Mouse (Mus musculus) stomach, postnatal 0 days (tissue): ENCODE measurements around the gene Zglp1. TPM values are rescaled to one million over a fixed set of nuclear protein-coding genes. Genes with fewer than 3 reads are reported as not detected.

Experiments
- ATAC-seq: fragments of 200-750 bp; cut with Nextera tagmentation; 2 replicates; pipeline ENCODE4 v1.8.0; 2017; ENCODE audit not compliant: low FRiP score, low TSS enrichment
- DNase-seq: peaks from one replicate; pipeline ENCODE4 v3.0.0-alpha.2; 2016; ENCODE audit warnings: low spot score
- H3K27ac ChIP-seq: fragments of 300-500 bp; sonication (generic); replicated peaks from 2 replicates; pipeline ENCODE4 v1.5.1; 2014; ENCODE audit warnings: mild to moderate bottlenecking, control low read depth
- H3K27me3 ChIP-seq: fragments of 300-500 bp; sonication (generic); 2 replicates; pipeline ENCODE4 v1.6.1; 2014; ENCODE audit warnings: low read length; ENCODE audit not compliant: control insufficient read depth, insufficient read depth
- H3K36me3 ChIP-seq: fragments of 300-500 bp; sonication (generic); 2 replicates; pipeline ENCODE4 v1.6.1; 2014; ENCODE audit warnings: low read length, mixed read lengths; ENCODE audit not compliant: control insufficient read depth, insufficient read depth
- H3K4me1 ChIP-seq: fragments of 300-500 bp; sonication (generic); replicated peaks from 2 replicates; pipeline ENCODE4 v1.6.1; 2014; ENCODE audit warnings: antibody characterized with exemption; ENCODE audit not compliant: control insufficient read depth, insufficient read depth
- H3K4me2 ChIP-seq: fragments of 300-500 bp; sonication (generic); replicated peaks from 2 replicates; pipeline ENCODE4 v1.6.1; 2014; ENCODE audit warnings: low read depth, mild to moderate bottlenecking, control low read depth, moderate library complexity
- H3K4me3 ChIP-seq: fragments of 300-500 bp; sonication (generic); 2 replicates; pipeline ENCODE4 v1.5.1; 2014; ENCODE audit warnings: low read depth, low read length, control low read depth
- H3K9ac ChIP-seq: fragments of 300-500 bp; sonication (generic); 2 replicates; pipeline ENCODE4 v1.6.1; 2014; ENCODE audit warnings: mild to moderate bottlenecking, low read length, control low read depth, mixed read lengths
- H3K9me3 ChIP-seq: fragments of 300-500 bp; sonication (generic); 2 replicates; pipeline ENCODE4 v1.6.1; 2016; ENCODE audit warnings: low read length; ENCODE audit not compliant: control insufficient read depth
- CTCF ChIP-seq: IDR thresholded peaks from 2 replicates; pipeline ENCODE4 v1.5.1; 2016; ENCODE audit warnings: antibody characterized with exemption, low read depth, mild to moderate bottlenecking, moderate library complexity
- EP300 ChIP-seq: optimal IDR thresholded peaks from 2 replicates; pipeline ENCODE3; 2016; ENCODE audit warnings: antibody characterized with exemption
- WGBS: fragments of 180-500 bp; shearing (Covaris S2); extraction: QIAGEN DNeasy Blood & Tissue Kit; methylation state at CpG from one replicate; pipeline ENCODE4 v1.1.7; 2014; 5-methylcytosine and 5-hydroxymethylcytosine counted together
- polyA plus RNA-seq: library from polyadenylated mRNA; unstranded; fragments of >200 nt; fragmentation: Nextera tagmentation; extraction: Ambion mirVana; gene quantifications from 2 replicates; pipeline ENCODE4 v1.2.1, GENCODE M21; 2015

The Zglp1 gene
- polyA plus RNA-seq, 1 experiment from 2014 or later, result not detected

DNA sequence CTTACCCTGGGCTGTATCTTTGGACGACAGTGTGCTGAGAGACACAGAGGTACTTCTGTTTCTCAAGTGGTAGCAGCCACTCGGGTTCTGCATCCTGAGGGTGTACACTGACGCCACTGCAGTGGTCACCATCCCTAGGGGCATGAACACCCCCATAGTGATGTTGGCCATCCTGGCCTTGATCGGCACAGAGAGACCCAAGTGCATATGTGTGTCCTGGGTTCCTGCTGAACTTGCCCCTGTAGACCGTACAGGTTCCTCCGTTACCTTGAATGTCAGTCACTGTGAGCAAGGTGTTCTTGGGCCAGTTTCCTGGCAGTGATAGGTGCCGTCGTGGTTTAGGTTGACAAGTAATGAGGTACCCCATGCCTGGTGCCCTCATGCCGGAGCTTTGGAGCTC lies 26.5 kb upstream of the Zglp1 start:
- no peak for TF ChIP-seq EP300
- TF ChIP-seq CTCF, result no peak
- DNase-seq, result no peak
- no peaks in the 10 kb centered on the region for H3K27me3 ChIP-seq
- H3K4me2 ChIP-seq, result no peak overlapping the region
- no peak overlapping the region for H3K4me3 ChIP-seq
- 90% methylated on average over 9 of the region's 9 CpGs for WGBS
- ATAC-seq, result no peak
- H3K27ac ChIP-seq, result no peak overlapping the region
- H3K36me3 ChIP-seq, result 0 out of 2 replicates have a peak, but pooled peaks cover 1% of the 10 kb centered on the region
- H3K9me3 ChIP-seq, result no peaks in the 10 kb centered on the region
- H3K9ac ChIP-seq, result no peak overlapping the region
- H3K4me1 ChIP-seq, result no peaks in the 10 kb centered on the region

DNA sequence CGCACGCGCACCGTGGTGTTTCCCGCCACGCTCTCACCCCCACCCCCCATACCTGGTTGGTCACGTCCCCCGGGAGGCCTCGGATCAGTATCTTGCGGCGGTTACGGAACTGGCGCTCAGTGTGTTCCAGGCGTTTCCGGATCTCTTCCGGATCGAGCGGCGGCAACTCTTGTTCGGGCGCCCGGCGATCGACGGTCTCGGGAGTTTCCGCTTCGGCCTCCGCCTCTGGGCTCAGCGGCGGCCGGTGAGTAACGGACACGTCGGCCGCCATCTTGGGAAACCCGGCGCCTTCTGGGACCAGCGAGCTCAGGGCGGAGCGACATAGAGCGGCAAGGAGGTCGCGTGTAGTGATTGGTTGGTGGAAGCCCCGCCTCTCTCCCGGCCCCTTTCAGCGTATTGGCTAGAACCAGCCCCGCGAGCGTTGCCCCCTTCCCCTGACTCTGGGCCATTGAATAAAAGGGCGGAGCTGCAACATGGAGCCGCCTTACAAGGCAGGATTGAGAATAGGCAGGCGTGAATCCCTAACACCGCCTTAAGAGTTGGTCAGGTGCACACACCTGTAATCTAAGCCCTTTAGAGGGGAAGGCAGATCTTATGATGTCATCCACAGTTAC lies 24.9 kb upstream of the Zglp1 start, which contains the start of the genes Gm38431 and Raver1:
Gene Gm38431, minus strand, starts transcription at position 291 of the 614 bp plus-strand sequence.
Gene Raver1, minus strand, starts transcription at position 302 of the 614 bp plus-strand sequence.
- peak within 1 kb of the TSS; percentile 84 for H3K27ac ChIP-seq
- peak within 1 kb of the TSS; percentile 69 for H3K4me2 ChIP-seq
- peak within 1 kb of the TSS; percentile 76 for H3K4me3 ChIP-seq
- H3K9me3 ChIP-seq, result no peaks in the 10 kb centered on the region
- TF ChIP-seq CTCF (no peak), EP300 (no peak)
- H3K36me3 ChIP-seq, result peaks cover 7% of the 10 kb centered on the region; the same call in 1 of the 2 replicates
- H3K4me1 ChIP-seq, result no peaks in the 10 kb centered on the region
- H3K9ac ChIP-seq, result peak within 1 kb of the TSS; percentile 79
- H3K27me3 ChIP-seq, result no peaks in the 10 kb centered on the region
- under 1% methylated on average over 54 of the region's 54 CpGs for WGBS
- peak; percentile 99 for ATAC-seq
- peak; percentile 99 for DNase-seq

DNA sequence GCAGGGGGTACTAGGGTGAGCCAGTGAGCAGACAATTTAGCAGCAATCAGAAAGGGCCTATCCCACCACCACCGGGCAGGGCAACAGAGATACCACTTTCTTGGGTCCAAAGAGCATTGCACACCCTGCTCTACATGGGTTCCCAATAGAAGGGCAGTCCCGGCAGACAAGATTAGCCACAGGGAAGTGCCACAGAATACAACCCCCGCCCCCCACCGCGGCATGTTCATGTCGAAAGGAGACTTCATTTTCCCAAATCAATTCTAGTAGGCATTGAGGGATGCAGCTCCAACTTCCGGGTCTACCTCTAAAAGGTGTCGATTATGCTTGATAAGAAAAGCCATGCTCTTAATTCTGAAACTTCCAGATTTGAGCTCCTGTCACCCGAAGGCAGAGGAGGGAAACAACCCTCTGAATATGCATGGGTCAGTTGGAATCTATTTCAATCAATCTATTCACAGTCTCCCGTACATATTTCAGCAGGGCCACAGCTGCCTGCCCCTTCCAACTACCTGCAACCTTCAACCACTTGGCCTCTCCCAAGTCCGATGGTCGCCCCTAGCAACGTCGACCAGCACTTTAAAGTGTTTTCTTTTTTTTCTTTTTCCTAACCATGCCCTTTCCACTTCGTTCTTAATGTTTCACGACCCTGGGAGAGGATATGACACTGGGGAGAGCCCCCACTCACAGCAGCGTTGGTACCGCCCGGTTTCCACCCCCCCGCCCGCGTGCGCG lies 24.2 kb upstream of the Zglp1 start:
- no peaks in the 10 kb centered on the region for H3K4me1 ChIP-seq
- peak overlapping the region; percentile 76 for H3K4me3 ChIP-seq
- no peak for TF ChIP-seq EP300
- TF ChIP-seq CTCF, result no peak
- H3K9ac ChIP-seq, result peak overlapping the region; percentile 79
- no peaks in the 10 kb centered on the region for H3K27me3 ChIP-seq
- 2% methylated on average over 24 of the region's 24 CpGs for WGBS
- peak overlapping the region; percentile 84; the same call in 1 of the 2 replicates for H3K27ac ChIP-seq
- H3K4me2 ChIP-seq, result peak overlapping the region; percentile 69
- DNase-seq, result peak; percentile 69
- ATAC-seq, result peak; percentile 6
- no peaks in the 10 kb centered on the region for H3K9me3 ChIP-seq
- peaks cover 12% of the 10 kb centered on the region for H3K36me3 ChIP-seq

DNA sequence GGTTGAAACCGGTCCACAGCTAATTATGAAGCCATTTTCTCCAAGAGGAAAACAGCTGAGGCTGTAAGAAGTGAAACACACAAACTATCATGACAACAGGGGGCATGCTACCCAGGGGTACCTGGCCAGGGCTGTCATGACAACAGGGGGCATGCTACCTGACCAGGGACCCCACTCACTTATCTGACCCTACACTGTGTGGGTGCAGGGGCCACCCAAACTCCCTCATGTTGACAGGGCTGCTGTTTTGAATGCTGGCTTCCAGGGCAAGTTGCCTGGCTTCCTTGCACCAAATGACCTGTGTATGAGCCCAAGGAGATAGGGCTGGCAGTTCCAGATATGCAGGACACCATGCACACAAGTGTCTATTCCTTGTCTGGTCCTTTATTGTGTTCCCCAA lies 23.6 kb upstream of the Zglp1 start:
- ATAC-seq (no peak), DNase-seq (no peak)
- 68% methylated on average over 1 of the region's 1 CpGs for WGBS
- H3K4me2 ChIP-seq, result peak overlapping the region; percentile 69
- no peak overlapping the region for H3K27ac ChIP-seq
- no peaks in the 10 kb centered on the region for H3K9me3 ChIP-seq
- peaks cover 16% of the 10 kb centered on the region for H3K36me3 ChIP-seq
- H3K27me3 ChIP-seq, result no peaks in the 10 kb centered on the region
- peak overlapping the region; percentile 76 for H3K4me3 ChIP-seq
- no peaks in the 10 kb centered on the region for H3K4me1 ChIP-seq
- no peak for TF ChIP-seq EP300
- no peak for TF ChIP-seq CTCF
- peak overlapping the region; percentile 79 for H3K9ac ChIP-seq

DNA sequence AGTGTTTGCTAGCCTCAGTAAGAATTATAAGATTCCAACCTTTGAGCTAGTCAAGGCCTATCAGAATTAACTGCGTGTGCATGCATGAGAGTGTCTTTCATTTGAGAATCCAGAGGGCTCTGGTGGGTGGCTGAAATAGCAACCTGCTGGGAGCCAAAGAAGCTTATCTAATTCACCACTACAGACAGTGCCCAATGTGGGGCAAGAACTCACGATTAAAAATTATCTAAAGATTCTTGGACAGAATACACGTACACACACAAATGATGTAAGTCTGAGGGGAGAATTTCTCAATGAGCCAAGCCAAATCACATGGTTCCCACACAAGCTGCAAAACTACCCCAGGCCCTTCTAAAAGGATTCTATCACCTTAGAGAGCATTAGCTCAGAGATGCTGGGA lies 16.4 kb upstream of the Zglp1 start:
- Histone ChIP-seq H3K27ac (no peak overlapping the region), H3K9me3 (no peaks in the 10 kb centered on the region), H3K27me3 (no peaks in the 10 kb centered on the region), H3K36me3 (peaks cover 40% of the 10 kb centered on the region), H3K4me3 (no peak overlapping the region), H3K4me2 (no peak overlapping the region), H3K4me1 (no peaks in the 10 kb centered on the region), H3K9ac (no peak overlapping the region)
- TF ChIP-seq CTCF, result no peak
- TF ChIP-seq EP300, result no peak
- DNase-seq, result no peak
- WGBS, result 76% methylated on average over 3 of the region's 3 CpGs
- no peak for ATAC-seq

DNA sequence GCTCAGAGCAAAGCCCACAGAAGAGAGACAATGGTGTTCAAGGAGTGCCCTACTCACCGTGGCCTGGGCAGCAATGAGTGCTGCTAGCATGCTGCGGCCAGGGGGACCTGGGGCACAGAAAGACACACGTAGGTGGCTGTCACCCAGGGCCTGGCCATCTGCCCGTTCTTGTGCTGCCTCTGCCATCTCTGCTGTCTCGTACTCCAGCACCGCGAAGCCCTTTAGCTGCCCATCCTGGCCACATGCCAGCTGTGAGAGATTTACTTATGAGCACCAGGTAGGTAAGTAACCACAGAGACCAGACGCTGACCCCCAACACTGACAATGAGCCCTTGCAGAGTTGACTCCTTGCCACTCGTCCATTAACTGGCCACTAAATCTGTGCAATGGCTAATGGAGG lies 14.2 kb upstream of the Zglp1 start:
- Histone ChIP-seq H3K27me3 (no peaks in the 10 kb centered on the region), H3K36me3 (peaks cover 35% of the 10 kb centered on the region), H3K27ac (no peak overlapping the region), H3K9ac (no peak overlapping the region), H3K4me3 (no peak overlapping the region), H3K9me3 (no peaks in the 10 kb centered on the region), H3K4me1 (no peaks in the 10 kb centered on the region), H3K4me2 (no peak overlapping the region)
- DNase-seq, result no peak
- TF ChIP-seq CTCF (no peak), EP300 (no peak)
- no peak for ATAC-seq
- WGBS, result 83% methylated on average over 9 of the region's 9 CpGs
